Comparison of ENCODE assay signal across 9 mouse cellular contexts in the genomic region with DNA sequence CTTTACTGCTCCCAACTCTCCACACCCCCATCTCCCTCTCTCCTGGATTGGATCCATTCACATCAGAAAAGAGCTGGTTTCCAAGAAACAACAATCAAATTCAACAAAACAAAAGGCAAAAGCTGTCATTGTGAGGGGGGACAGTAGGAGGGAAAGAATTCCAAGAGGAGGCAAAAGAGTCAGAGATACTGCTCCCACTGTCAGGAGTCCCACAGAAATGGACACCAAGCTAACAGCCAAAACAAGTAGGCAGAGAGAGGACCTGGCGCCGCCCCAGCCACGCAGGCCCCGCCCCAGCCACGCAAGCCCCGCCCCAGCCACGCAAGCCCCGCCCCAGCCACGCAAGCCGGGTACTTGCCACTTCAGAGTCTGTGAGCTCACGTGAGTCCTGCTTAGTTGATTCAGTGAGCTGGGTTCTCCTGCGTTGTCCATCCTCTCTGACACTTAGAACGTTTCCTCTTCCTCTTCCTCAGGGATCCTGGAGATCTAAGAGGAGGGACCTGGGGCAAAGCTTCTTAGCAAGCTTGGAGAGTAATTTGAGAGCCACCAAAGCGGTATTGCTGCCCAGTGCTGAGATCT. TPM values are rescaled to one million over a fixed set of nuclear protein-coding genes. Genes with fewer than 3 reads are reported as not detected.
DNase-seq lines count a peak whose midpoint lies in the region; ATAC-seq lines count a peak whose summit lies in the region.
"Had no signal": no experiment of that assay in that cellular context is flagged by ENCODE, and none has a peak within 500 bp of the region (broad histone marks: within the 10 kb centered on the region; RNA-seq: fewer than 3 reads in every experiment).

No protein-coding gene starts in this region.

- H3K4me3 ChIP-seq in hindbrain, embryonic 10.5 days: no peak overlapping the region
- H3K4me3 ChIP-seq in hindbrain, embryonic 16.5 days (ENCODE audit: low read length): no peak overlapping the region
- no peak overlapping the region for H3K4me3 ChIP-seq in forebrain, embryonic 16.5 days (replicated peaks; ENCODE audit: low read length)
- no peak overlapping the region for H3K4me3 ChIP-seq in forebrain, embryonic 12.5 days (replicated peaks)
- H3K4me3 ChIP-seq: midbrain, embryonic 13.5 days had no signal

- DNase-seq in hindbrain, embryonic 10.5 days (ENCODE audit: low spot score): peak; percentile 11
- peak; percentile 20 for DNase-seq in kidney, postnatal 14 days
- DNase-seq in urinary bladder, postnatal 4 days (ENCODE audit: low spot score in 2 of 2): no peak

- H3K4me2 ChIP-seq in hindbrain, embryonic 16.5 days (ENCODE audit: low read length): no peak overlapping the region
- H3K4me2 ChIP-seq in forebrain, embryonic 16.5 days (ENCODE audit: low read length): no peak overlapping the region
- H3K4me2 ChIP-seq in forebrain, embryonic 12.5 days: no peak overlapping the region
- H3K4me2 ChIP-seq: midbrain, embryonic 13.5 days had no signal

- no peak overlapping the region for H3K9ac ChIP-seq in hindbrain, embryonic 16.5 days (ENCODE audit: low read depth, low read length)
- no peak overlapping the region for H3K9ac ChIP-seq in forebrain, embryonic 16.5 days (replicated peaks; ENCODE audit: low read depth, low read length)
- H3K9ac ChIP-seq in forebrain, embryonic 12.5 days: no peak overlapping the region
- H3K9ac ChIP-seq: midbrain, embryonic 13.5 days had no signal

- H3K9me3 ChIP-seq in hindbrain, embryonic 10.5 days: peaks cover 5% of the 10 kb centered on the region; the same call in 1 of the 2 replicates
- no peaks in the 10 kb centered on the region; the same call in 1 of the 2 replicates for H3K9me3 ChIP-seq in hindbrain, embryonic 16.5 days (ENCODE audit: control insufficient read depth, low read length)
- H3K9me3 ChIP-seq in forebrain, embryonic 16.5 days (ENCODE audit: control insufficient read depth, low read length): peaks cover 5% of the 10 kb centered on the region
- 0 out of 2 replicates have a peak, but pooled peaks cover under 1% of the 10 kb centered on the region for H3K9me3 ChIP-seq in forebrain, embryonic 12.5 days
- H3K9me3 ChIP-seq: midbrain, embryonic 13.5 days had no signal

- H3K36me3 ChIP-seq in hindbrain, embryonic 10.5 days: 0 out of 2 replicates have a peak, but pooled peaks cover 2% of the 10 kb centered on the region
- no peaks in the 10 kb centered on the region for H3K36me3 ChIP-seq in hindbrain, embryonic 16.5 days (ENCODE audit: control insufficient read depth, insufficient read depth, low read length)
- no peaks in the 10 kb centered on the region for H3K36me3 ChIP-seq in forebrain, embryonic 16.5 days (ENCODE audit: control insufficient read depth, insufficient read depth)
- H3K36me3 ChIP-seq in forebrain, embryonic 12.5 days (replicated peaks): no peaks in the 10 kb centered on the region
- H3K36me3 ChIP-seq: midbrain, embryonic 13.5 days had no signal

- WGBS in hindbrain, embryonic 10.5 days: 42% methylated on average over 14 of the region's 14 CpGs
- 47% methylated on average over 14 of the region's 14 CpGs for WGBS in hindbrain, embryonic 16.5 days
- 53% methylated on average over 14 of the region's 14 CpGs for WGBS in forebrain, embryonic 16.5 days
- 36% methylated on average over 14 of the region's 14 CpGs for WGBS in forebrain, embryonic 12.5 days

- ATAC-seq in hindbrain, embryonic 16.5 days: no peak
- ATAC-seq in common myeloid progenitor, adult 5-6 weeks (replicated peaks; ENCODE audit: low read depth, poor library complexity, severe bottlenecking): peak; percentile 54
- peak; percentile 85 for ATAC-seq in megakaryocyte progenitor cell, adult 5-6 weeks (replicated peaks; ENCODE audit: poor library complexity)
- ATAC-seq in forebrain, embryonic 16.5 days: no peak
- no peak for ATAC-seq in forebrain, embryonic 12.5 days (ENCODE audit: low FRiP score)
- ATAC-seq: midbrain, embryonic 13.5 days had no signal

- H3K27me3 ChIP-seq in hindbrain, embryonic 10.5 days (ENCODE audit: insufficient read depth, poor library complexity, severe bottlenecking): no peaks in the 10 kb centered on the region
- H3K27me3 ChIP-seq in hindbrain, embryonic 16.5 days (replicated peaks; ENCODE audit: control insufficient read depth, insufficient read depth, low read length): no peaks in the 10 kb centered on the region
- H3K27me3 ChIP-seq in forebrain, embryonic 16.5 days (replicated peaks; ENCODE audit: control insufficient read depth, insufficient read depth, low read length): no peaks in the 10 kb centered on the region
- no peaks in the 10 kb centered on the region for H3K27me3 ChIP-seq in forebrain, embryonic 12.5 days
- H3K27me3 ChIP-seq: midbrain, embryonic 13.5 days had no signal

- peaks cover 12% of the 10 kb centered on the region for H3K4me1 ChIP-seq in hindbrain, embryonic 10.5 days (replicated peaks)
- no peaks in the 10 kb centered on the region for H3K4me1 ChIP-seq in hindbrain, embryonic 16.5 days (ENCODE audit: control insufficient read depth, insufficient read depth, low read depth, low read length)
- no peaks in the 10 kb centered on the region for H3K4me1 ChIP-seq in forebrain, embryonic 16.5 days (replicated peaks; ENCODE audit: control insufficient read depth, insufficient read depth, low read length)
- no peaks in the 10 kb centered on the region for H3K4me1 ChIP-seq in forebrain, embryonic 12.5 days
- H3K4me1 ChIP-seq: midbrain, embryonic 13.5 days had no signal

- peak overlapping the region; percentile 64; the same call in 1 of the 2 replicates for H3K27ac ChIP-seq in hindbrain, embryonic 10.5 days
- H3K27ac ChIP-seq in hindbrain, embryonic 16.5 days (ENCODE audit: low read depth, low read length): no peak overlapping the region
- no peak overlapping the region for H3K27ac ChIP-seq in forebrain, embryonic 16.5 days (ENCODE audit: low read length)
- H3K27ac ChIP-seq in forebrain, embryonic 12.5 days: no peak overlapping the region
- H3K27ac ChIP-seq: midbrain, embryonic 13.5 days had no signal

RNA-seq across cellular contexts. Expression of a gene that starts 19.5 kb away (rescaled TPM):
- 3.2 and 3.4 TPM in 2 replicates for polyA plus RNA-seq in hindbrain, embryonic 10.5 days (2016; fragmentation: Nextera tagmentation; extraction: Ambion mirVana)
- polyA plus RNA-seq in hindbrain, embryonic 16.5 days (2015; fragmentation: Nextera tagmentation; extraction: Ambion mirVana): 12.7 and 14.0 TPM in 2 replicates
- 47.1 and 54.4 TPM in 2 replicates for total RNA-seq in common myeloid progenitor, adult 5-6 weeks (2017)
- 0.39 and 0.52 TPM in 2 replicates for total RNA-seq in megakaryocyte progenitor cell, adult 5-6 weeks (2015)
- 20.9 and 25.2 TPM in 2 replicates for total RNA-seq in megakaryocyte progenitor cell, adult 5-6 weeks (2017)
- polyA plus RNA-seq in forebrain, embryonic 16.5 days (2015; fragmentation: Nextera tagmentation; extraction: Ambion mirVana): 5.1 and 6.1 TPM in 2 replicates
- polyA plus RNA-seq in forebrain, embryonic 12.5 days (2016; fragmentation: Nextera tagmentation; extraction: Ambion mirVana): 3.7 and 4.3 TPM in 2 replicates

Comparison
In these comparisons a context has a peak if more than half of its experiments do, and no peak if none do; other contexts are left out.
1. DNase-seq: peak in hindbrain, embryonic 10.5 days (single experiment) and kidney, postnatal 14 days (single experiment); none in urinary bladder, postnatal 4 days (0 of 2).
2. ATAC-seq: peak in common myeloid progenitor, adult 5-6 weeks (single experiment) and megakaryocyte progenitor cell, adult 5-6 weeks (single experiment); none in hindbrain, embryonic 16.5 days (single experiment), forebrain, embryonic 16.5 days (single experiment) and forebrain, embryonic 12.5 days (single experiment).